Mouse (Mus musculus) megakaryocyte, embryonic 14.5 days (primary cell): Measurements from ENCODE around the gene Hectd3. TPM values are rescaled to one million over a fixed set of nuclear protein-coding genes. Genes with fewer than 3 reads are reported as not detected.

Source experiments
- H3K27me3 ChIP-seq: replicated peaks from 2 replicates; pipeline ENCODE3; 2012; ENCODE audit warnings: inconsistent platforms
- H3K36me3 ChIP-seq: replicated peaks from 2 replicates; pipeline ENCODE3; 2012; ENCODE audit warnings: low read length, inconsistent platforms, mixed read lengths
- H3K4me1 ChIP-seq: 2 replicates; pipeline ENCODE4 v1.6.1; 2012; ENCODE audit warnings: inconsistent platforms
- H3K4me3 ChIP-seq: replicated peaks from 2 replicates; pipeline ENCODE3; 2012; ENCODE audit warnings: moderate library complexity, mild to moderate bottlenecking, inconsistent platforms
- H3K9me3 ChIP-seq: 2 replicates; pipeline ENCODE4 v1.6.1; 2012; ENCODE audit warnings: inconsistent platforms
- FLI1 ChIP-seq: IDR thresholded peaks from 2 replicates; pipeline ENCODE4 v1.6.1; 2012; ENCODE audit warnings: low read length, inconsistent platforms, mixed read lengths
- GATA1 ChIP-seq: IDR thresholded peaks from 3 replicates; pipeline ENCODE4 v1.6.1; 2012; ENCODE audit warnings: mixed read lengths, low read length, inconsistent platforms, borderline replicate concordance
- polyA plus RNA-seq: library from polyadenylated mRNA; stranded (reverse); fragments of >175 nt; gene quantifications from 2 replicates; pipeline ENCODE4 v1.2.3, GENCODE M21; 2012; ENCODE audit warnings: low replicate concordance; ENCODE audit not compliant: insufficient read depth

Hectd3 gene
- polyA plus RNA-seq, 1 experiment = 16.5 TPM

DNA sequence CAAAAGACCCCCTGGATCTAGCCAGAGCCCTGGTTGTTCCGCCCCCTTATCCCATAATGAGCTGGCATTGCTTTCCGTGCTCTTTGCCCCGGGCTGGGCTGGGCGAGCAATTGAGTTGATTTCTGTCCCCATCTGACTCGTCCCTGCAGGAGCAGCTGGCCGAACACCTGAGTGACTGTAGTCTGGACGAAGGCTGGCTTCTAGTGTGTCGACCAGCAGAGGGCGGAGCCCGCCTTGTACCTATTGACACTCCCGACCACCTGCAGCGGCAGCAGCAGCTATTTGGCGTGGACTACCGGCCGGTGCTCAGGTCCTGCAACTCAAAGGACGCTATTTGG is 650 bp downstream of the Hectd3 start:
- Histone ChIP-seq H3K27me3 (no peaks in the 10 kb centered on the region), H3K36me3 (peaks cover 62% of the 10 kb centered on the region)
- no peak for TF ChIP-seq FLI1
- TF ChIP-seq GATA1 = no peak

DNA sequence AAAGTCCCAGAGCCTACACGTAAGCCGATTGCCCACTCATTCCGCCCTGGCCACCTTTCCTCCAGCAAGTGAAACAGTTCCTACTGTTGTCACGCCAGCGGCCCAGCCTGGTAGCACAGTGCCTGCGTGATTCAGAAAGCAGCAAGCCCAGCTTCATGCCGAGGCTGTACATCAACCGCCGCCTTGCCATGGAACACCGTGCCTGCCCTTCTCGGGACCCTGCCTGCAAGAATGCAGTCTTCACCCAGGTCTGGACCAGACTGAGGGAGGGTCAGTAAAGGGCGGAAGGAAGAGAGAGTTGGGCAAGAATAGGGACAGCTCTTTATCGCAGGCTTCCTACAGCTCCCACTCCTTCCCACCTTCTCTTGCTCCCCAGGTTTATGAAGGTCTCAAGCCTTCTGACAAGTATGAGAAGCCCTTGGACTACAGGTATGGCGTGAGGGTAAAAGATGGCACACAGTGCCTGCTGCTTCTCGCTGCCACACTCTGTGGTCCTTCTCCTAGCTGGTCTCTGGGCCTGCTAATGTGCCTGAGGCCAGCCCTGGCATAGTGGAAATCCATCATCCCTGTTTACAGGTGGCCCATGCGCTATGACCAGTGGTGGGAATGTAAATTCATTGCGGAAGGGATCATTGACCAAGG is 4.5 kb downstream of the Hectd3 start:
- H3K27me3 ChIP-seq = no peaks in the 10 kb centered on the region
- peaks cover 77% of the 10 kb centered on the region for H3K36me3 ChIP-seq
- no peak for TF ChIP-seq GATA1
- TF ChIP-seq FLI1 = no peak
- no peaks in the 10 kb centered on the region for H3K9me3 ChIP-seq
- H3K4me3 ChIP-seq = no peak overlapping the region
- peaks cover 33% of the 10 kb centered on the region for H3K4me1 ChIP-seq

More for the DNA sequence above, 650 bp downstream of the Hectd3 start:
- Histone ChIP-seq H3K9me3 (no peaks in the 10 kb centered on the region), H3K4me1 (peaks cover 47% of the 10 kb centered on the region), H3K4me3 (peak overlapping the region; percentile 97)

- Histone ChIP-seq H3K36me3 (peaks cover 77% of the 10 kb centered on the region), H3K4me1 (peaks cover 15% of the 10 kb centered on the region), H3K4me3 (no peak overlapping the region), H3K9me3 (no peaks in the 10 kb centered on the region), H3K27me3 (no peaks in the 10 kb centered on the region)
- TF ChIP-seq FLI1 (no peak), GATA1 (no peak)
Measured at GRCm38 (mm10) chr4:117001957-117002356, 6.8 kb downstream of the Hectd3 start.

GRCm38 (mm10) chr4:117002543-117003521 is 7.7 kb downstream of the Hectd3 start:
- no peaks in the 10 kb centered on the region for H3K9me3 ChIP-seq
- peaks cover 72% of the 10 kb centered on the region for H3K36me3 ChIP-seq
- peak overlapping the region; percentile 28 for H3K4me3 ChIP-seq
- TF ChIP-seq FLI1 (no peak), GATA1 (no peak)
- H3K27me3 ChIP-seq = peaks cover 6% of the 10 kb centered on the region
- peaks cover 12% of the 10 kb centered on the region; the same call in 1 of the 2 replicates for H3K4me1 ChIP-seq

GRCm38 (mm10) chr4:117004649-117005048 is 9.5 kb downstream of the Hectd3 start:
- Histone ChIP-seq H3K4me1 (peaks cover 18% of the 10 kb centered on the region), H3K27me3 (peaks cover 8% of the 10 kb centered on the region), H3K36me3 (peaks cover 56% of the 10 kb centered on the region), H3K4me3 (no peak overlapping the region), H3K9me3 (no peaks in the 10 kb centered on the region)
- TF ChIP-seq FLI1 (no peak), GATA1 (no peak)

DNA sequence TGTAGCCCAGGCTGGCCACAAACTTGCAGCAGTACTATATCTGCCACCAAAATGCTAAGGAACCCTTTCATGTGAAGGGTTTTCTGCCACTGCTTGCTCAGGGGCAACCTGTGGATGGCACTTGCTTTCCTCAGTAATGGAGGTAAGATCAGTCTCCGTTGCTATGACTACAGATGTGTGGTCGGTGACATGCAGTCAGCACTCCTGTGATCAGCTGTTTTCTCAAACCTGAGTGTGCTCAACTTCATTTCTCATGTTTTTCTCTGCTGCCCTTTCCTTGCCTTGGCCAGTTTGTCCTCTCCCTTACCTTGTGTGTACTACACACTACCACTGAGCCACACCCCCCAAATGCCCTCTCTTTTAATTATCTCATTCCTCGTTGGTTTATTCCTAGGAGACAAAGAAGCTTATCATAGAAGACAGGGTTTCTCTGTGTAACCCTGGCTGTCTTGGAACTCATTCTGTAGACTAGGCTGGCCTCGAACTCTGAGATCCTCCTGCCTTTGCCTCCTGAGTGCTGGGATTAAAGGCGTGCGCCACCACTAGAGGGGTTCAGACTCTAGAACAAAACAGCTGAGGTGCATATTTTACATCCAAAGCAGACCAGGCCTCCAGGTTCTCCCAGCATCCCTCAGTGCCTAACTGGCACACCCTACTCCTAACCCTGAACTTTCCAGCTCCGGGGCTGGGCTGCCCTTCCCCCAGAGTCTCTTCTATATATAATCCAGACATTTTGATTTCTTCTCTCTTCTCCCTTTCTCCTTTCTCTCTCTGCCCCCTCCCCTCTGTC is 10.7 kb downstream of the Hectd3 start:
- no peak for TF ChIP-seq FLI1
- no peak for TF ChIP-seq GATA1
- peaks cover 18% of the 10 kb centered on the region for H3K4me1 ChIP-seq
- peaks cover 8% of the 10 kb centered on the region for H3K27me3 ChIP-seq
- H3K36me3 ChIP-seq = peaks cover 44% of the 10 kb centered on the region
- peaks cover 5% of the 10 kb centered on the region; the same call in 1 of the 2 replicates for H3K9me3 ChIP-seq
- no peak overlapping the region for H3K4me3 ChIP-seq

- Histone ChIP-seq H3K27me3 (peaks cover 8% of the 10 kb centered on the region), H3K9me3 (peaks cover 5% of the 10 kb centered on the region; the same call in 1 of the 2 replicates), H3K4me1 (peaks cover 18% of the 10 kb centered on the region), H3K36me3 (peaks cover 32% of the 10 kb centered on the region), H3K4me3 (no peak overlapping the region)
- TF ChIP-seq FLI1 = no peak
- no peak for TF ChIP-seq GATA1
Measured at GRCm38 (mm10) chr4:117007058-117007457, 11.9 kb downstream of the Hectd3 start.

- no peak for TF ChIP-seq FLI1
- no peak for TF ChIP-seq GATA1
- Histone ChIP-seq H3K27me3 (peaks cover 8% of the 10 kb centered on the region), H3K9me3 (peaks cover 5% of the 10 kb centered on the region; the same call in 1 of the 2 replicates), H3K4me3 (no peak overlapping the region), H3K36me3 (peaks cover 3% of the 10 kb centered on the region), H3K4me1 (peaks cover 20% of the 10 kb centered on the region)
Measured at GRCm38 (mm10) chr4:117010231-117010630, 15.1 kb downstream of the Hectd3 start.

GRCm38 (mm10) chr4:117013596-117013995 is 18.5 kb downstream of the Hectd3 start:
- no peak for TF ChIP-seq GATA1
- peaks cover 19% of the 10 kb centered on the region for H3K4me1 ChIP-seq
- H3K27me3 ChIP-seq = peaks cover 2% of the 10 kb centered on the region
- no peak overlapping the region for H3K4me3 ChIP-seq
- no peaks in the 10 kb centered on the region for H3K36me3 ChIP-seq
- H3K9me3 ChIP-seq = peaks cover 5% of the 10 kb centered on the region; the same call in 1 of the 2 replicates
